Mouse (Mus musculus): ENCODE data around the gene Ttc7b. TPM values are rescaled to one million over a fixed set of nuclear protein-coding genes. Genes with fewer than 3 reads are reported as not detected.

Ttc7b gene
- polyA plus RNA-seq, 1 experiment from 2014 or later = 6.3 TPM

DNA sequence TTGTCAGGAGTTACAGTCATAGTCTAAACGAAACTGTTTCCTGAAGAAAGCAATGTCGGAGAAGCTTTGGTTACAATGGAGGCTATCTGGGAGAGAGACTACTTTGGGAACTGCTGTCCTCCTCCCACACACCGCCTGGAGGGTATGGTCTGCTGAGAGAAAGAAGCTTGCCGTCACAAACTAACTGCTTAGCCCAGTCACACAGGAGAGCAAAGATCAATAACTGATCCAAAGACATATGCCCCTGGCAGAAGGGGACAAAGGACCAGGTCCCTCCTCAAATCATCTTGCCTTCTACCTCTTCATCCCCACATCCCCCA, 117.7 kb downstream of the Ttc7b start:
- no peak for ATAC-seq
- no peak overlapping the region for H3K4me3 ChIP-seq (replicated peaks)
- no peaks in the 10 kb centered on the region for H3K27me3 ChIP-seq

DNA sequence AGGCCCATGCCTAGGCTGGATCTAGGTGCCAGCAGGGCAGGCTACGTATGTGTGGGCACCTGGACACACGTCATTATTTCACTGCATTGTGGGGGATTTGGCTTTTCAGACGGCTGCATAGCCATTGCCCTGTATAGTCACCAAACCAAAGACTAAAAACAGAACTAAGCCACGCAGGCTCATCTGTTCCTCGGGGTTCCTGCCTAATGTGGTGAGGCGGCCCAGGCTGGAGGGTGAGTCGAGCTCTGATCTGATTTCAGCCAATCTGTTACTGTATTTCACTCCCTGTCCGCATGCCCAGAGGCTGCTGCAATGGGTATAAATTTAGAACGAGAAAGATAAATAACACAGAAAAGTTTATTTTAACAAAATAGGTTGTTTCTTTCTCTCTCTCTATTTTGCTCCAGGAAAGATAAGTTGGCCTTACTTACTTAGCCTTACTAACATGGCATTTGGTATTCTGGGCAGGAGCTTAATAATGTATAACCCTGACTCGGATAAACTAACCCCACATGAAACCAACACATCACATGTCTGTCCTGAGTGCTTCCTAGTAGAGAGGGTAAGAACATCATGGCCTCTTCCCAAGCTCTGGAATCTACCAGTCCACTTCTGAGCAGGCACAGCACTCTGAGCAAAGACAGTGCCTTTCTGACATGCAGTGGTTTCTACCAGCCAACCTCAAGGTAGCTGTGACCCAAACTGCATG, 118.2 kb downstream of the Ttc7b start:
- Histone ChIP-seq H3K9ac (replicated peaks) (no peak overlapping the region), H3K36me3 (peaks cover 34% of the 10 kb centered on the region), H3K27me3 (no peaks in the 10 kb centered on the region), H3K4me2 (replicated peaks) (no peak overlapping the region), H3K4me1 (replicated peaks) (peaks cover 23% of the 10 kb centered on the region), H3K4me3 (replicated peaks) (no peak overlapping the region), H3K9me3 (no peaks in the 10 kb centered on the region), H3K27ac (no peak overlapping the region)
- no peak for ATAC-seq
- WGBS = 92% methylated on average over 10 of the region's 10 CpGs

More for the DNA sequence above, 117.7 kb downstream of the Ttc7b start:
- Histone ChIP-seq H3K27ac (no peak overlapping the region), H3K4me2 (replicated peaks) (no peak overlapping the region), H3K9me3 (no peaks in the 10 kb centered on the region), H3K36me3 (peaks cover 34% of the 10 kb centered on the region), H3K4me1 (replicated peaks) (peaks cover 22% of the 10 kb centered on the region), H3K9ac (replicated peaks) (no peak overlapping the region)
- 91% methylated on average over 4 of the region's 4 CpGs for WGBS

DNA sequence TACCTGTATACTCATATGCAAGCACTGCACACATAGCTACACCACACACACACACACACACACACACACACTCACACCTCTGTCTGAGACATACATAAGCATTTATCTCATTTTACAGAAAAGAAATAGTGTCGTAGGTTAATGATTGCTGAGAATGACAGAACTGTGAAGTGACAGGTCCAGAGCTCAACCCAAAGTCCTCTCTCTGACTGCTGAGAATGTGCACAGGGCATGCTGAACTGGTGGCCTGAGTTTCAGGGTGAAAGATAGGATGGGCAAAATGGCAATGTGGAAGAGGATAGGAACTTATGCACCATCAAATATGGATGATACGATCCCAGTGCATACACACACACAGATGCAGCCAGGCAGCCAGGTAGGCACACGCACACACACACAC, 120.5 kb downstream of the Ttc7b start:
- no peak overlapping the region for H3K4me3 ChIP-seq (replicated peaks)
- peaks cover 34% of the 10 kb centered on the region for H3K36me3 ChIP-seq
- no peak for ATAC-seq
- no peak overlapping the region for H3K4me2 ChIP-seq (replicated peaks)
- 92% methylated on average over 3 of the region's 3 CpGs for WGBS
- H3K27me3 ChIP-seq = no peaks in the 10 kb centered on the region
- H3K9ac ChIP-seq (replicated peaks) = no peak overlapping the region
- no peak overlapping the region for H3K27ac ChIP-seq
- peaks cover 17% of the 10 kb centered on the region for H3K4me1 ChIP-seq (replicated peaks)
- H3K9me3 ChIP-seq = no peaks in the 10 kb centered on the region

DNA sequence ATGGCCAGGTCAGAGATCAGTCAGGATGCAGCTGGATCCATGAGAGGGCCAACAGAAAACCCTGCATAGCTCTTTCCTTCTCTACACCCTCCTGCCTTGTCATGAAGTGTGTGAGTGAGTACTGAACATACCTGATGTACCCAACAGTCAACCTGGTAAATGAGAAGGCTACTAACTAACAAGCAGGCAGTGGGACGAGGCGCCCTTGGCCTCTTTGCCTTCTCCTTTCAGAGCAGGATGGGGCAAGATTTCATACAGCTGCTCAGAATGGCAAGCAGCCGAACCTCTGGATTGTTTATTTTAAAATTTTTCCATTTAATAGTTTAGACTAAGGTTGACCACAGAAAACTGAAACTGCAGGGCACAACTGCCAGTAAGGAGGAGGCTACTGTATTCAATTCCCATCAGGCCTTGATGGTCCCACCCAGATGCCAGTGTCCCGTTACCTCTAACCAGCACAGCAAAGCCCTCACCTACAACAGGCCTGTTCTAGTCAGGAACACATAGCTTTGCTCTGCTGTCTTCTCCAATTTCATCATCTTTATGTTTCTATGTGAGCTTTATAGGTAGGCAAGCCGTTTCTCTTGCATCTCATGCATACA, 121.4 kb downstream of the Ttc7b start:
- ATAC-seq = no peak
- H3K27me3 ChIP-seq = no peaks in the 10 kb centered on the region
- H3K4me2 ChIP-seq (replicated peaks) = no peak overlapping the region
- 93% methylated on average over 5 of the region's 5 CpGs for WGBS
- no peaks in the 10 kb centered on the region for H3K9me3 ChIP-seq
- H3K4me3 ChIP-seq (replicated peaks) = no peak overlapping the region
- peak overlapping the region; percentile 79; the same call in 1 of the 2 replicates for H3K27ac ChIP-seq
- H3K4me1 ChIP-seq (replicated peaks) = peaks cover 17% of the 10 kb centered on the region
- no peak overlapping the region for H3K9ac ChIP-seq (replicated peaks)
- peaks cover 38% of the 10 kb centered on the region for H3K36me3 ChIP-seq

DNA sequence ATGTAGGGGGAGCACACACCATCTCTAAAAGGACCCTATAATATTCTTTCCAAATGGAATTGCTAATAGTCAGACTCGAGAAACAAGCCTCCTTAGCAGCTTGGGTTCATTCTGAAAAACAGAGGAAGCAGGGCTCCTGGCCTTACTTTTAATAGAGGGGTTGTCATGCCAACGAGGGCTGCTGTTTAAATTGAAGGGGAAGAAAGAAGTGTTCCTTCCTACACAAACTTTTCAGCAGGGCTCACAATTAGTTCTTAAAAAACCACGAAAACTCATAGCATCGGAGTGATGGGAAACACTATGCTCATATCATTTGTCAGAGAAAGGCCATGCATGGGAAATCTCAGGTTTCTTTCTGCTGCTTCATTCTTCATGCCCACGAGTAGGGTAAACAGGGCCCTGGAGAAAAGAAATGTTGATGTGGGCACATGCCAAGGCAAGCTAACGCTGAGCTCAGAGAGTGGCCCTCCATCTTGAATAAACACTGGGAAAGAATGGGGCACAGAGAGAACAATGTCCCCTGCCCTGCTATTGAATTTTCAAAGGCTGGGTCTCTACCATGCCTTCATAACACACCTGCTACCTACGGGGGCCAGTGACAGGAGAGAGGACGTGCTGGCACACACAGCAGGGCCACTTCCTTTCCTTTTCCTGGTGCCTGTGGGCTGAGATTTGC, 122.2 kb downstream of the Ttc7b start:
- no peak overlapping the region for H3K4me2 ChIP-seq (replicated peaks)
- H3K4me1 ChIP-seq (replicated peaks) = peaks cover 17% of the 10 kb centered on the region
- WGBS = 62% methylated on average over 8 of the region's 8 CpGs
- peaks cover 41% of the 10 kb centered on the region for H3K36me3 ChIP-seq
- H3K27me3 ChIP-seq = no peaks in the 10 kb centered on the region
- 0 out of 2 replicates have a peak, but pooled peaks have one; percentile 22 for ATAC-seq
- no peaks in the 10 kb centered on the region for H3K9me3 ChIP-seq
- H3K27ac ChIP-seq = peak overlapping the region; percentile 79
- no peak overlapping the region for H3K9ac ChIP-seq (replicated peaks)
- no peak overlapping the region for H3K4me3 ChIP-seq (replicated peaks)

DNA sequence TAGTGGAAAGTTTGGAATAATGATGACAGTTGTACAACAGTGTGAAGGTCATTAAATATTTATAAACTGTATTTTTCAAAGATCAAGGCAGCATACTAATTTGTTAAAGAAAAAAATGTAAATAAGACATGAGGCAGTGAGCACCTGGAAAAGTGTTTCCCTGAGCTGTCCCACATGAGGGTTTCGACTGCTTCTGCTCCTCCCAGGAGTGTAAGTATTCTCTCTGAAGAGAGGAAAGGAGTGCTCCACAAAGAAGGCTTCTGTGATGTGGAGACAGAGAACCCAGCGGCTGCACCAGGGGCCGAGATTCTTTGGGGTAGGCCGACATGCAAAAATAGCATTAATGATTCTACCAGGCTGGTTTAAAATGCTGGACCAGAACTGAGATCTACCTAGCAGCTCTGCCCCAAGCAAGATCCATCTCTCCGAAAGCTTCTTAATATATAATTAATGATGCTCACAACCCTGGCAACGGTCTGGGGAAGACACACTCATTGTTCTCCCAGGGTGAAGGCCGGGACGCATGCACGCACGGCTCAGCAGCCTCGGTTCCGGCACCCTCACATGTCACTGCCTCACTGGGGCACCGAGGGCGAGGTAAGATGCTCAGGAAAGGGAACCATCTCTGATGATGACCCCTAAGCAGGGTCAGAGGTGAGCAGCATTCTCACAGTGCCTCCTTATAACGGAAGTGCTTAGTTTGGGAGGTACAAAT, 123.0 kb downstream of the Ttc7b start:
- Histone ChIP-seq H3K9me3 (no peaks in the 10 kb centered on the region), H3K27me3 (no peaks in the 10 kb centered on the region), H3K4me2 (replicated peaks) (no peak overlapping the region), H3K9ac (replicated peaks) (no peak overlapping the region), H3K4me1 (replicated peaks) (peaks cover 18% of the 10 kb centered on the region), H3K4me3 (replicated peaks) (no peak overlapping the region), H3K27ac (peak overlapping the region; percentile 79), H3K36me3 (peaks cover 33% of the 10 kb centered on the region)
- peak; percentile 72 for ATAC-seq
- WGBS = 74% methylated on average over 15 of the region's 15 CpGs

DNA sequence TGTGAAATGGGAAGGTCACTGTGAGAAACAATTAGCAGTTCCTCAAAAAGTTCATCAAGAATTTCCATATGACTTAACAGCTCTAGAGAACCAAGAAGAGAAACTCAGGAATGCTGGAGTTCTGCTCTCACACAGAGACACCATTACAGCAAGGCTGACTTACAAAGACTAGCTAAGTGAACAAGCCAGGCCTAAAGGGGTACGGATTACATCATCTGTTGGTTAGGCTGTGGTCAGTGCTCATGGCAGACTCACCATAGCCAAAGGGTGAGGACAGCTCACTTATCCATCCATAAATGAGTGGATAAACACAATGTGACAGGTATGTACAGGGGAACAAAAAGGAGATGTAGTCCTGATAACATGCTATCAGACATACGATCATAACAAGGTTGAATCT, 123.8 kb downstream of the Ttc7b start:
- H3K9ac ChIP-seq (replicated peaks) = no peak overlapping the region
- H3K4me1 ChIP-seq (replicated peaks) = peaks cover 21% of the 10 kb centered on the region
- no peak overlapping the region for H3K4me3 ChIP-seq (replicated peaks)
- no peak overlapping the region for H3K27ac ChIP-seq
- no peaks in the 10 kb centered on the region for H3K27me3 ChIP-seq
- WGBS = 91% methylated on average over 2 of the region's 2 CpGs
- no peak overlapping the region for H3K4me2 ChIP-seq (replicated peaks)
- H3K36me3 ChIP-seq = peaks cover 34% of the 10 kb centered on the region
- no peaks in the 10 kb centered on the region for H3K9me3 ChIP-seq
- no peak for ATAC-seq

DNA sequence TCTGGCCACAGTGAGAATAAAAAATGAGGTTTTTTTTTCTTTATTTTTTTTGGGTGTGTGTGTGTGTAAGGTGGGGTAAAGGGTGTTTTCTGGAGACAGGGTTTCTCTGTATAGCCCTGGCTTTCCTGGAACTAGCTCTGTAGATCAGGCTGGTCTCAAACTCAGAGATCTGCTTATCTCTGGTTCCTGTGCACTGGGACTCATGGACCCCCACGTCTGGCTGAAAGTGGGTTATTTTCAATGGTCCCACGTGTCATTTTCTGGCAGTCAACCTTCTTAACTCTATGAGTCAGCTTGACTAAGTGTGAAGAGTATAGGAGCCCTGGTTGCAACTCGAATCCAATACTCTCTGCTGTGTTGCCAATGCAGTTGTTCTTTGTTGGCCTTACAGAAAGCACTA, 127.1 kb downstream of the Ttc7b start:
- no peaks in the 10 kb centered on the region for H3K9me3 ChIP-seq
- no peak overlapping the region for H3K9ac ChIP-seq (replicated peaks)
- 87% methylated on average over 3 of the region's 3 CpGs for WGBS
- H3K36me3 ChIP-seq = peaks cover 28% of the 10 kb centered on the region
- ATAC-seq = no peak
- no peak overlapping the region for H3K27ac ChIP-seq
- no peak overlapping the region for H3K4me3 ChIP-seq (replicated peaks)
- peaks cover 24% of the 10 kb centered on the region for H3K4me1 ChIP-seq (replicated peaks)
- H3K27me3 ChIP-seq = no peaks in the 10 kb centered on the region
- no peak overlapping the region for H3K4me2 ChIP-seq (replicated peaks)

DNA sequence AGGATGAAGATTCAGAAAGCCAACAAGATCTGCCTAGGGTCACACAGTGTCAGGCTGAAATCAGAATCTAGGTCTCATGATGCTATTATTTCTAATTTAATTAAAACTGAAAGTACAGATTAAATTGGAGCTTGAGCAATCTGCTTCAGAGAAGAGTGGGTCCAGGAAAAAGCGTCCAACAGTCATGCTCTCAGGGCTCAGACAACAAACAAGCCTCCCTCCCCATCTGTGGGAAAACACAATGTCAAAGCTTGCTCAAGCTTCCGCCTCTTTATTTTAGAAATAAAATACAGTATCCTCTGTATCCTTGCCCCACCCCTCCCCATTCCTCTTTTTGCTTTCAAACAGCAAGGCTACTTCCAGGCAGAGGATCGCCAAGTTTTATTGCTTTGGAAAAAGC, 127.5 kb downstream of the Ttc7b start:
- Histone ChIP-seq H3K4me2 (replicated peaks) (no peak overlapping the region), H3K4me1 (replicated peaks) (peaks cover 19% of the 10 kb centered on the region), H3K9me3 (no peaks in the 10 kb centered on the region), H3K4me3 (replicated peaks) (no peak overlapping the region), H3K9ac (replicated peaks) (no peak overlapping the region), H3K27ac (no peak overlapping the region), H3K36me3 (peaks cover 32% of the 10 kb centered on the region), H3K27me3 (no peaks in the 10 kb centered on the region)
- no peak for ATAC-seq
- WGBS = 85% methylated on average over 3 of the region's 3 CpGs

DNA sequence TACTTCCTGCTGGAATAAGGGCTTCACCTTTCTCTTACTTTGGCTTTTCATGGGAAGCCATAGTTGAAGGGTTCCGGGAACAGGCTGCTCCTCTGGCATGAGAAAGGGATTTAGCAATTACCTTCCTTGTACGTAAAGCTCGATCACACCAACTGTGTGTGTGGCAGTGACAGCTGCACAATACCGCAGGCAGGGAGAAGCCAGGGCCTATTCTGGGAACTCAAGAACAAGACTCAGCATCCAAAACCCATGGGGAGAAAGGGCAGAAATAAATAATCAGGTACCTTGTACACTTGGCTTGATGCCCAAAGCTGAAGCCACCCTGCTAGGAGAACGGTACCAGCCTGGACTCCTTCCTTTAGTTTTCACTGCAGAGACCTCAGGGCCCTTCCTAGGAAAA, 128.2 kb downstream of the Ttc7b start:
- Histone ChIP-seq H3K27ac (no peak overlapping the region), H3K4me3 (replicated peaks) (no peak overlapping the region), H3K4me1 (replicated peaks) (peaks cover 13% of the 10 kb centered on the region), H3K4me2 (replicated peaks) (no peak overlapping the region), H3K27me3 (no peaks in the 10 kb centered on the region), H3K9me3 (no peaks in the 10 kb centered on the region), H3K36me3 (peaks cover 34% of the 10 kb centered on the region), H3K9ac (replicated peaks) (no peak overlapping the region)
- 75% methylated on average over 5 of the region's 5 CpGs for WGBS
- ATAC-seq = no peak

DNA sequence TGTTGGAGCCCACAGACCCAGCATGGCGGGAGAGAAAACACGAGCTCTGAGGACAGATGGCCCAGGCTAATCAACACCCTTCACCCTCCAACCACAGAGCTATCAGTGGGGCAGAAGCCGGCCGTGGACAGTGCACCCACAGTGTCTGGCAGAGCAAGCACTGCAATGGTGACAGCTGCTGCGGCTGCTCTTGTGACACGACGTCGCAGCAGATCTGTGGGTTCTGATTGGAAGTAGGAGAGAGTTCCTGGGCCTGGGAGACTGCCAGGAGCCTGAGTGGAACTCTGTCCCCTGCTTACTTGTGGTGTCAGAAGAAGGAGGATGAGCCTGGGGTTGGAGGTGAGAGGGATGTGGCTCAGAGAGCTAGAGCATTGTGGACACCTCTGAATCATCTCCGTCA, 128.7 kb downstream of the Ttc7b start:
- peaks cover 39% of the 10 kb centered on the region for H3K36me3 ChIP-seq
- H3K27me3 ChIP-seq = no peaks in the 10 kb centered on the region
- no peak overlapping the region for H3K4me2 ChIP-seq (replicated peaks)
- H3K4me1 ChIP-seq (replicated peaks) = peaks cover 12% of the 10 kb centered on the region
- H3K4me3 ChIP-seq (replicated peaks) = no peak overlapping the region
- H3K9ac ChIP-seq (replicated peaks) = no peak overlapping the region
- H3K9me3 ChIP-seq = no peaks in the 10 kb centered on the region
- WGBS = 92% methylated on average over 9 of the region's 9 CpGs
- no peak overlapping the region for H3K27ac ChIP-seq
- ATAC-seq = no peak
